Mouse (Mus musculus): ENCODE data around the gene Polr1c.

Gene Polr1c

GRCm38 (mm10) chr17:46265918-46266618 is 18.2 kb upstream of the Polr1c start:
- peak; percentile 72 to 88 for DNase-seq (ENCODE audit: low spot score in 2 of 2)

- DNase-seq (ENCODE audit: low spot score in 2 of 2), result no peak
Measured at GRCm38 (mm10) chr17:46265502-46265901, 17.6 kb upstream of the Polr1c start.

- DNase-seq (ENCODE audit: low spot score in 2 of 2), result no peak
Measured at GRCm38 (mm10) chr17:46262201-46262694, 14.4 kb upstream of the Polr1c start.

- DNase-seq (ENCODE audit: low spot score in 2 of 2), result no peak
Measured at GRCm38 (mm10) chr17:46259675-46260074, 11.8 kb upstream of the Polr1c start.

- no peak for DNase-seq (ENCODE audit: low spot score in 2 of 2)
Measured at GRCm38 (mm10) chr17:46258279-46259053, 10.6 kb upstream of the Polr1c start.

GRCm38 (mm10) chr17:46255147-46255546 is 7.3 kb upstream of the Polr1c start:
- no peak for DNase-seq (ENCODE audit: low spot score in 2 of 2)

- DNase-seq (ENCODE audit: low spot score in 2 of 2), result peak; percentile 30 to 75
Measured at GRCm38 (mm10) chr17:46254106-46254505, 6.3 kb upstream of the Polr1c start.

- DNase-seq (ENCODE audit: low spot score in 2 of 2), result peak; percentile 86 to 94
Measured at GRCm38 (mm10) chr17:46253452-46254084, 5.7 kb upstream of the Polr1c start, which contains the start of gene Lrrc73. Gene Lrrc73 (plus strand): TSS chr17:46253531.

GRCm38 (mm10) chr17:46252571-46253451 is 5.0 kb upstream of the Polr1c start:
- peak in 1 of 2 experiments; percentile 54 for DNase-seq (ENCODE audit: low spot score in 2 of 2)

GRCm38 (mm10) chr17:46251174-46251573 is 3.3 kb upstream of the Polr1c start:
- no peak for DNase-seq (ENCODE audit: low spot score in 2 of 2)

GRCm38 (mm10) chr17:46248189-46248522 is 302 bp upstream of the Polr1c start:
- DNase-seq (ENCODE audit: low spot score in 2 of 2), result no peak

GRCm38 (mm10) chr17:46244579-46244978 is 3.3 kb downstream of the Polr1c start:
- DNase-seq (ENCODE audit: low spot score in 2 of 2), result peak in 1 of 2 experiments; percentile 61

GRCm38 (mm10) chr17:46243624-46244023 is 4.2 kb downstream of the Polr1c start:
- no peak for DNase-seq (ENCODE audit: low spot score in 2 of 2)

GRCm38 (mm10) chr17:46242993-46243392 is 4.9 kb downstream of the Polr1c start:
- no peak for DNase-seq (ENCODE audit: low spot score in 2 of 2)

GRCm38 (mm10) chr17:46242274-46242673 is 5.6 kb downstream of the Polr1c start:
- DNase-seq (ENCODE audit: low spot score in 2 of 2), result no peak

GRCm38 (mm10) chr17:46241471-46241870 is 6.4 kb downstream of the Polr1c start:
- no peak for DNase-seq (ENCODE audit: low spot score in 2 of 2)

GRCm38 (mm10) chr17:46239516-46240114 is 8.2 kb downstream of the Polr1c start:
- no peak for DNase-seq (ENCODE audit: low spot score in 2 of 2)

- no peak for DNase-seq (ENCODE audit: low spot score in 2 of 2)
Measured at GRCm38 (mm10) chr17:46237480-46237879, 10.4 kb downstream of the Polr1c start.

GRCm38 (mm10) chr17:46237079-46237478 is 10.8 kb downstream of the Polr1c start:
- DNase-seq (ENCODE audit: low spot score in 2 of 2), result no peak

- DNase-seq (ENCODE audit: low spot score in 2 of 2), result no peak
Measured at GRCm38 (mm10) chr17:46236067-46236466, 11.8 kb downstream of the Polr1c start.

- DNase-seq (ENCODE audit: low spot score in 2 of 2), result no peak
Measured at GRCm38 (mm10) chr17:46227576-46227975, 20.3 kb downstream of the Polr1c start.
